Comparison of ENCODE assay signal across 24 mouse cellular contexts in the genomic region with DNA sequence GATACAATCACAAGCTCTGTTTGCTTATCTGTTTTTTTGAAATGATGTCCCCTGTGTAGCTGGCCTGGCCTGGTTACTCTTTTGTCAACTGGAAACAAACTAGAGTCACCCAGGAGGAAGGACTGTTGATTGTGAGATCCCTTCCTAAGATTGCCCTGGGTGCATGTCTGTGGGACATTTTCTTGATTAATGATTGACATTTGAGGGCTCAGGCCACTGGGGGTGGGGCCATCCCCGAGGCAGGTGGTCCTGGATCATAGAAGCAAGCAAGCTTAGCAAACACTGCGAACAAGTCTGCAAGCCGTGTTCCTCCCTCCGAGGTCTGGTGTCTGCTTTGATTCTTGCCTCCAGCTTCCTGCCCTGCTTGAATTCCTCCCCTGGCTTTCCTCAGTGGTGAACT.
"Had no signal": no experiment of that assay in that cellular context is flagged by ENCODE, and none has a peak within 500 bp of the region (broad histone marks: within the 10 kb centered on the region; RNA-seq: fewer than 3 reads in every experiment).

No protein-coding gene starts in this region.

- H3K27ac ChIP-seq: gastrocnemius, adult 2 months; heart, embryonic 10.5 days; hindbrain, embryonic 10.5 days; hindbrain, embryonic 13.5 days; hindbrain, embryonic 15.5 days; hindbrain, postnatal 0 days; kidney, postnatal 0 days; limb, embryonic 13.5 days; limb, embryonic 15.5 days; liver, embryonic 12.5 days; liver, embryonic 14.5 days had no signal

- DNase-seq: gastrocnemius, adult 2 months; gastrocnemius, postnatal 10 days; gastrocnemius, postnatal 25 days; heart, adult 18-20 months; heart, postnatal 10 days; heart, postnatal 4 days; kidney, adult 11 months; kidney, adult 9 months; kidney, postnatal 25 days; layer of hippocampus, adult 9-11 months; layer of hippocampus, postnatal 36 days; left cerebral cortex, postnatal 4 days had no signal

- H3K36me3 ChIP-seq: heart, embryonic 10.5 days; heart, embryonic 12.5 days; hindbrain, embryonic 10.5 days; hindbrain, embryonic 13.5 days; hindbrain, embryonic 15.5 days; limb, embryonic 13.5 days; limb, embryonic 15.5 days; liver, embryonic 12.5 days had no signal

- H3K4me3 ChIP-seq: gastrocnemius, adult 2 months; heart, embryonic 10.5 days; heart, embryonic 12.5 days; hindbrain, embryonic 10.5 days; hindbrain, embryonic 13.5 days; hindbrain, embryonic 15.5 days; limb, embryonic 13.5 days; limb, embryonic 15.5 days; liver, embryonic 12.5 days had no signal

- H3K4me2 ChIP-seq: heart, embryonic 12.5 days; hindbrain, embryonic 13.5 days; hindbrain, embryonic 15.5 days; limb, embryonic 13.5 days; limb, embryonic 15.5 days; liver, embryonic 12.5 days had no signal

- H3K4me1 ChIP-seq: liver, embryonic 12.5 days had no signal

- ATAC-seq: hindbrain, postnatal 0 days; intestine, embryonic 16.5 days; liver, embryonic 12.5 days had no signal

- H3K9me3 ChIP-seq: heart, embryonic 10.5 days; heart, embryonic 12.5 days; hindbrain, embryonic 10.5 days; hindbrain, embryonic 13.5 days; hindbrain, embryonic 15.5 days; limb, embryonic 13.5 days; limb, embryonic 15.5 days; liver, embryonic 12.5 days had no signal

- H3K9ac ChIP-seq: heart, embryonic 12.5 days; hindbrain, embryonic 13.5 days; hindbrain, embryonic 15.5 days; limb, embryonic 13.5 days; limb, embryonic 15.5 days; liver, embryonic 12.5 days; liver, embryonic 14.5 days had no signal
